Mouse (Mus musculus) cerebellum, adult 18-20 months (tissue): Measurements from ENCODE around the gene Sgpl1.

Experiments used
- DNase-seq, 2 experiments: peaks; one replicate each; pipeline ENCODE4 v3.0.0; 2021

Sgpl1 gene

GRCm38 (mm10) chr10:61080227-61080930 is 67.1 kb downstream of the Sgpl1 start:
- DNase-seq: peak in 1 of 2 experiments; percentile 43

GRCm38 (mm10) chr10:61075607-61076006 is 71.9 kb downstream of the Sgpl1 start:
- DNase-seq: no peak

GRCm38 (mm10) chr10:61074643-61075042 is 72.9 kb downstream of the Sgpl1 start:
- DNase-seq: no peak

GRCm38 (mm10) chr10:61072324-61072723 is 75.2 kb downstream of the Sgpl1 start:
- DNase-seq: peak; percentile 45 to 76

- no peak for DNase-seq
Observed at GRCm38 (mm10) chr10:61069248-61069647, 78.3 kb downstream of the Sgpl1 start.

- peak; percentile 62 to 69 for DNase-seq
Observed at GRCm38 (mm10) chr10:61068436-61069192, 78.9 kb downstream of the Sgpl1 start.

- DNase-seq: peak; percentile 30 to 38
Observed at GRCm38 (mm10) chr10:61065287-61066005, 82.1 kb downstream of the Sgpl1 start.

GRCm38 (mm10) chr10:61064635-61065034 is 82.9 kb downstream of the Sgpl1 start:
- no peak for DNase-seq

GRCm38 (mm10) chr10:61063271-61063864 is 84.1 kb downstream of the Sgpl1 start:
- DNase-seq: no peak

GRCm38 (mm10) chr10:61059543-61060110 is 87.9 kb downstream of the Sgpl1 start:
- DNase-seq: no peak

- DNase-seq: no peak
Observed at GRCm38 (mm10) chr10:61059101-61059500, 88.4 kb downstream of the Sgpl1 start.

- no peak for DNase-seq
Observed at GRCm38 (mm10) chr10:61056661-61057060, 90.8 kb downstream of the Sgpl1 start.

GRCm38 (mm10) chr10:61051993-61052613 is 95.4 kb downstream of the Sgpl1 start:
- DNase-seq: peak; percentile 73 to 85
